Mouse (Mus musculus) cerebellum, postnatal 14 days (tissue): ENCODE measurements around the gene Zfp341.

Experiments
- DNase-seq, 2 experiments: peaks; one replicate each; pipeline ENCODE4 v3.0.0; 2021; ENCODE audit warnings: mixed read lengths in 2 of 2

Gene Zfp341

GRCm38 (mm10) chr2:154635826-154636225 lies 22.7 kb downstream of the Zfp341 start:
- DNase-seq: peak; percentile 61 to 77

DNA sequence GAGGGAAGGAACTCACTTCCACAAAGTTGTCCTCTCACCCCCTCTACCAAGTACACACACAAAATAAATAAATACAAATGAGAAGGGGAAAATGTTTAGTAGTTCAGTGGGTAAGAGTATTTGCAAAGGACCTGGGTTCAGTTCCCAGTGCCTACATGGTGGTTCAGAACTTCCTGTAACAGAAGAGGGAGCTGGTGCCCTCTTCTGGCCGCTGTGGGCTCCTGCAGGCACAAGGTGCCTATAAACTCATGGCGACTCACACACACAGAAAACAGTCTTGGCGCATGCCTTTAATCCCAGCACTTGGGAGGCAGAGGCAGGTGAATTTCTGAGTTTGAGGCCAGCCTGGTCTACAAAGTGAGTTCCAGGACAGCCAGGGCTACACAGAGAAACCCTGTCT lies 25.4 kb downstream of the Zfp341 start:
- no peak for DNase-seq

DNA sequence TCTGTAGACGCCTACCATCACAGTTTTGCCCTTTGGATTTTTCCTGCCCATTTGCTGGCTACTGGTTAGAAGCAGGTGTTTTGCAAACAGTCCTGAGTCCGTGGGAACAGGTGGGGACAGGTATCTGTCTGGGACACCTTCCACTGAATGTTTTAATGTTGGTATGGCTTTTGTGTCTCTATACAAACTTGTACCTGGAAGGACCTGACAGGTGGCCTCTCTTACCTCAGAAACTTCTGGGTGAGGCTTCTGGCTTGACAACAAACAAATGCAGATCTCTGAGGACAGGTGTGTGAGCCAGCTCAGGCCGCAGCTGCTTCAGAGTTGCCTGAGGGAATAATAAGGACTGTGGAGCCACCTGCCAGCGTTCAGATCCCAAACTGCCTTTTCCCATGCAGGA lies 26.0 kb downstream of the Zfp341 start:
- no peak for DNase-seq

- DNase-seq: no peak
Measured at GRCm38 (mm10) chr2:154641176-154641575, 28.1 kb downstream of the Zfp341 start.

DNA sequence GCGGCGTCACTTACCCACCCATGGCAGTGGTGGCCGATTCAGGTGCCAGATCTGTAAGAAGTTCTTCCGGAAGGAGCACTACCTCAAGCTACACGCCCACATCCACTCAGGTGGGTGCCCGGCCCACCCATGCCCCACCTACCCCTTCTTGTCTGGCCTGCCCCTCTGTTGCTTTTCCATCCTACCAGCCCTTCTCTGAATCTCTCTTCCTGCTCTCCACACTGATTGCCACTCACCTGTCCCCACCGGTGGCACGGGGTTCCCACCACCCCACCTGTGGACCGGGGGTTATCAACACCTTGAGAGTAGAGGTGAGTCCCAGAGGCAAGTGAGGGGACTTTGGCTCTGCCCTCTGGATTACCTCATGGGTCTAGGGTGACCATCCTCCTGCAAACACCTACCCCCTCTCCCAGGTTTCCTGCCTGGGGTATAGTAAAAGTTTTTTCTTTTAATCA lies 28.9 kb downstream of the Zfp341 start:
- DNase-seq: no peak

DNA sequence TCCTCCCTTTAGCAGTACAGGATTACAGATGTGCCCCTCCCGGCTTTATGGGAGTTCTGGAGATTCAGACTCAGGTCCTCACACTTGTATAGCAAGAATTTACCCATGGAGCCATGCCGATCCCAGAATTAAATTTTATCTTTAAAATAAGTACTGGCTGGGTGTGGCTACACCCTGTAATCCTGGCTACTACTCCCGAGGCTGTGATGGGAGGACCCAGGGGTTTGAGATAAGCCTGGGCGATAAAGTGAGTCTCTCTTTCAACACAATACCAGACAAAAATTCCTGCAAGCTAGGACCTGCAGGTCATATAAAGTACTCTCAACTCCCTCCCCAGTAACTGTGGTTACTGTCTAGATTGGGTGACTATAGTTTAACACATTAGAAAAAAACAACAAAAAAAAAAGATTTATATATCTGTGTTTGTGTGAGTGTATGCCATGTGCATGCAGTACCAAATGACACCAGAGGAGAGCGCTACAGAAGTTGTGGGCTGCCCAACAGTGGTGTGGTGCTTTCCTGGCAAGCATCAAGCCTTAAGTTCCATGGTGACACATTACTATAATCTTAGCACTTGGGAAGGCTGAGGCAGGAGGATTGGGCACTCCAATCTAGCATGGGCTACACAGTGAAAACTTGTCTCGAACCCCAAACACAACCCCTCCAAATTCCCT lies 29.8 kb downstream of the Zfp341 start:
- DNase-seq: no peak

GRCm38 (mm10) chr2:154646634-154647033 lies 33.5 kb downstream of the Zfp341 start:
- peak; percentile 46 to 66 for DNase-seq

GRCm38 (mm10) chr2:154648086-154648485 lies 35.0 kb downstream of the Zfp341 start:
- peak; percentile 49 to 64 for DNase-seq

- DNase-seq: no peak
Measured at GRCm38 (mm10) chr2:154650404-154650803, 37.3 kb downstream of the Zfp341 start.

DNA sequence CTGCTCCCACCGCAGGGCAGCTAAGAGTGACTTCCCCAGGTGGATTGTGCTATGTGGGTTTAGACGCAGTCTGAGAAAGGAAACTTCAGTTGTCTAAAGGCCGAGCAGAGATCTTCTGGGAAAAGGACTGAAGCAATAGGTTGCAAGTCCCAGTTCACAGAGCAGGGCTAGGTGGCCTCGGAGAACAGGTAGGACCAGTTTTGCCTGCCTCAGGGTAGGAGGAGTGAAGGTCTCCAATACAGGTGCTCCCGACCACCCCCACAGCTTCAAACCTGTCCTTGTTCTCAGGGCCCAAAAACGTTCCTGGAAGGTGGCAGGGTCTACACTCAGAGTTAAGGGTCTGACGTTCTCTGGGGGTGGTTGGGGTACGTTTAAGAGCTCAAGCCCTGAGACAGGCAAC lies 38.3 kb downstream of the Zfp341 start, which contains the start of gene Chmp4b:
Gene Chmp4b, plus strand, starts transcription at position 343 of the 400 bp plus-strand sequence.
- no peak for DNase-seq

- no peak for DNase-seq
Measured at GRCm38 (mm10) chr2:154654976-154655375, 41.9 kb downstream of the Zfp341 start.

- DNase-seq: no peak
Measured at GRCm38 (mm10) chr2:154655878-154656414, 42.8 kb downstream of the Zfp341 start.

DNA sequence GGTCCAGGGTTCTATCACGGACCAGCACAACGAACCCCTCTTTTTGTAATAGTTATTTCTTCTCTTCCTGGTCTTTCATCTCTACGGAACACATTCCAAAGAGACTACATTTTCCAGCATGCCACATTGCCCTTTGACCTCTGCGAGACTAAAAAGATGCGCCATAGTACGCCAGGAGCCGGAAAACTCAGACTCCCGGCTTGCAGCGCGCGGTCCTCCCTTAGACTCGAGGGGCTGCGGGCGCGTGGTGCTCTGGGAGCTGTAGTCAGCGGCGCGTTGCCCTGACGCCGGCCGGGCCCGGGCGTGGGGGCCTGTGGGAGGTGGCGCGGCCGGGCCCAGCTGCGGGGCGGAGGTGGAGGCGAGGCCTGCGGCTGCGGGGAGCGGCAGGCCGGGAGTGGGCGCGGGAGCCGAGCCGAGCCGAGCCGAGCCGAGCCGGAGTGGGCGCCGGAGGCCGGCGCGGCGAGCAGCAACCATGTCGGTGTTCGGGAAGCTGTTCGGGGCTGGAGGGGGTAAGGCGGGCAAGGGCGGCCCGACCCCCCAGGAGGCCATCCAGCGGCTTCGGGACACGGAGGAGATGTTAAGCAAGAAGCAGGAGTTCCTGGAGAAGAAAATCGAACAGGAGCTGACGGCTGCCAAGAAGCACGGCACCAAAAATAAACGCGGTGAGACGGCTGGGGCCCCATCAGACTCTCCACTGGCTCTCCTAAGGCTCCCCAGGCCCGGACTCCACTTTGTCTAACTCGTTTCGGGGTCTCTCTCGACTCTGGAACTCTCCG lies 43.8 kb downstream of the Zfp341 start:
- DNase-seq: peak; percentile 97

DNA sequence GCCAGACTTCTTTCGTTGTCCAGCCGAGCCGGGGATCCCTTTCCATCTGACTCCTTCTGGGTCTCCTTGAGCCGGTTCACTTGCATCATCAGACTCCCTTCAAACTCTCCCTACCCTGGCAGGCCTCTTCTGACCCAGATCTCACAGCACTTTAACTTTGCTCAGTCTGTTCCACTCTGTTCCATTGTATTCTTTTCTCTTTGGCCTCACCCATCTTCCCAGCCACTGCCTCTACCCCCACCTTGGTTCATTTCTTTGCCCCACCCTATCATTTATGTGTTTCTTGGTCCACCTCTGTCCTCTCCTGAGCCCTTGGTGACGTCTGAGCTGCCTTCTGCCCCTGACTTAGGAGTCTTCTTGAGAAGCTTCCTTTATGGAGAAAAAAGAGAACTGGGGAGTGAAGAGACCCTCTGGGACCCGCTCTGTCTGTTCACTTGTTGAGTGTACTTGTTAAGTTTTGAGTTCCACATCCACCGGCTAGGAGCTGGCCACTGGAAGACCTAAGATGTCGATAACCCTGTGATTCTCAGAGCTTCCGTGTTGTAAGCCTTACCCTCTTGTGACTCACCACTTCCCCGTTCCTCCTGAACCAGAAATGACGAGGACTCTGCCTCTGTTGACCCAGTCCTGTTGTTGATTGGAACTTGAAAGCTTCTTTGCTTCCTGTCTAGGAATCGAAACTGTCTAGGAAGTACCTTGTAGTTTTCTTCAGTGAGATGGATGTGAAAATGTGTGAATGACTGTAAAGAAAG lies 44.6 kb downstream of the Zfp341 start:
- no peak for DNase-seq

- DNase-seq: no peak
Measured at GRCm38 (mm10) chr2:154659070-154659469, 46.0 kb downstream of the Zfp341 start.

DNA sequence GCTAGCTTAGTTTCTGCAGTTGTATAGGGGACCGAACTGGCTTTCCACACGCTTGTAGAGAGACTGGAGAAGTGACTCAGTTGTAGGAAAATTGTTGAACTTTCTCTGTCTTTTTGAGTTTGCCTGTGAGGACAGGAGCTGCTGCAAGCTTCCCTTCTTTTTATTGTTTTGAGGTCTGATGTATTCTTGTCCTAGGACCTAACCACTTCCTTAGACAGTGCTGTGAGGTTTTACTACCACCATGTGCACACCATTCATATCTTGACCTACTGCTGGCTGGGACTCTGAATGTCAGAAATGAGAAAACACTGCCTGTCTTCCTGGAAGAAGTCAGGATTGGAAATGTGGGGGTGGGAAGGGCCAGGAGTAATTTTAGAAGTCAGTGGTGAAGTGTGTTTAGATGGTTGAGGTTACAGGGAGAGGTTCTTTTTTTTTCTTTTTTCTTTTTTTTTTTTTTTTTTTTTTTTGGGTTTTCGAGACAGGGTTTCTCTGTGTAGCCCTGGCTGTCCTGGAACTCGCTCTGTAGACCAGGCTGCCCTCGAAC lies 46.5 kb downstream of the Zfp341 start:
- DNase-seq: no peak

- DNase-seq: no peak
Measured at GRCm38 (mm10) chr2:154668680-154669079, 55.6 kb downstream of the Zfp341 start.

DNA sequence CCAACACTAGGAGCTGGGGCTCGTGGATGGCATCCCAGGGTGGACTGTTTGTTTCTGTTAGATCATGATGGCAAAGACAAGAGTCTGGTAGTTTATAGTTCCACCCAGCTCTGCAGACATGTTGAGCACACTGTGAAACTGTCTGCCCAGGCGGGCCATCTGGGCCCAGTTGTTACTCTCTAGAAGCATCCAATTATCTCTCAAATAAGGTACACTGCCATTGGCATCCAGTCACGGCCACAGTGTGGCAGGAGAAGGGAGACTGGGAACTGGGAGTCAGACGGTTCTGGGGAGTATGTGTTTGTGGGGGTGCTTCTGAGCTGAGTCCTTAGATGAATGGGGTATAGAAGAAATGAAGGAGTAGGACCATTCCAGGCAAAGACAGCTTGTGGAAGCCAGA lies 57.0 kb downstream of the Zfp341 start:
- no peak for DNase-seq

DNA sequence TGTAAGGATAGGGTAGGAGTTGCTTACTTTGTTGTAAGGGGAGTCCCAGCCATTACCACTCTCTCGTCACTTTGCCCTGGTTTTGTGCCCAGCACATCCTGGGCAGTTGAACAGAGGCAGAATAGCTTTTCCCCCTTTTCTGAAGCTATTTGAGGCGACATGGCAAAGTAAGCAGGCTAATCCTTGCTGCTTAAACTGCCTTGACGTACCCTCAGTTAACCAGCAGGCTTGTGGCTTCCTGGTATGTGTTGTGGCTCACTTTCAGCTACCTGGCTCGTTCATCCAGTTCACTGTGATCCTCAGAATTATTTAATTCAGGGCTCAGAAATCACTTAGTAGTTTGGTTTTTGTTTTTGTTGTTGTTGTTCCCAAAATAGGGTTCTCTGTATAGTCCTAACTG lies 57.6 kb downstream of the Zfp341 start:
- DNase-seq: no peak

GRCm38 (mm10) chr2:154674008-154674407 lies 60.9 kb downstream of the Zfp341 start:
- DNase-seq: no peak

- DNase-seq: peak; percentile 64 to 69
Measured at GRCm38 (mm10) chr2:154676653-154677609, 63.8 kb downstream of the Zfp341 start.
